Mouse (Mus musculus): ENCODE data around the gene Mrpl58. TPM values are rescaled to one million over a fixed set of nuclear protein-coding genes. Genes with fewer than 3 reads are reported as not detected.
A peak's percentile ranks its signal among the peaks of the same experiment; 100 is the strongest.

Mrpl58 gene
- polyA plus RNA-seq, 1 experiment from 2014 or later = 225 TPM

DNA sequence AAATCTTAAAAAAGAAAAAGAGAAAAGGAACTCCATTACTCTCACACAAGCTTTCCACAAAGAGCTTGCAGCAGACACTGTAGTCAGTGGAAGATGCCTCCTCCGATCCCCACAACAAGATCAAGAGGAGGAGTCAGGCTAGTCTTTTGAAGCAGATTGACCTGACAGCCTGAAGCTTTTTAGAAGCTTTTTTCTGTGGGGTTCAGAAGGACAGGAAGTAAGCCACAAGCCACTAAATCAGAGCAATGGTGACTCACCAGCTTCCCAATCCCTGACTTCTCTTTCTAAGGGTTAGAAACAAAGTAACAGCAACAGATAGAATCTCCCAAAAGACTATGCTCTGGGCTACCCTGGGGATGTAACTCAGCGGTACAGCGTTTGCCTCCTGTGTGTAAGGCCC lies 35.8 kb downstream of the Mrpl58 start:
- Histone ChIP-seq H3K4me2 (ENCODE audit: low read length) (no peak overlapping the region), H3K9ac (ENCODE audit: low read depth, low read length) (no peak overlapping the region), H3K36me3 (ENCODE audit: insufficient read depth, low read length) (no peaks in the 10 kb centered on the region), H3K4me3 (replicated peaks; ENCODE audit: low read depth, low read length) (no peak overlapping the region), H3K4me1 (replicated peaks; ENCODE audit: insufficient read depth, low read length) (peaks cover 5% of the 10 kb centered on the region; the same call in 1 of the 2 replicates), H3K27me3 (ENCODE audit: insufficient read depth, low read length) (no peaks in the 10 kb centered on the region), H3K9me3 (replicated peaks; ENCODE audit: low read length) (no peaks in the 10 kb centered on the region), H3K27ac (no peak overlapping the region)
- 56% methylated on average over 3 of the region's 3 CpGs for WGBS
- no peak for ATAC-seq (replicated peaks; ENCODE audit: low FRiP score, low read depth)
- peak; percentile 45 for DNase-seq (ENCODE audit: low spot score)
- TF ChIP-seq CTCF (IDR thresholded peaks at IDR 0.05; ENCODE audit: low read depth) = no peak

DNA sequence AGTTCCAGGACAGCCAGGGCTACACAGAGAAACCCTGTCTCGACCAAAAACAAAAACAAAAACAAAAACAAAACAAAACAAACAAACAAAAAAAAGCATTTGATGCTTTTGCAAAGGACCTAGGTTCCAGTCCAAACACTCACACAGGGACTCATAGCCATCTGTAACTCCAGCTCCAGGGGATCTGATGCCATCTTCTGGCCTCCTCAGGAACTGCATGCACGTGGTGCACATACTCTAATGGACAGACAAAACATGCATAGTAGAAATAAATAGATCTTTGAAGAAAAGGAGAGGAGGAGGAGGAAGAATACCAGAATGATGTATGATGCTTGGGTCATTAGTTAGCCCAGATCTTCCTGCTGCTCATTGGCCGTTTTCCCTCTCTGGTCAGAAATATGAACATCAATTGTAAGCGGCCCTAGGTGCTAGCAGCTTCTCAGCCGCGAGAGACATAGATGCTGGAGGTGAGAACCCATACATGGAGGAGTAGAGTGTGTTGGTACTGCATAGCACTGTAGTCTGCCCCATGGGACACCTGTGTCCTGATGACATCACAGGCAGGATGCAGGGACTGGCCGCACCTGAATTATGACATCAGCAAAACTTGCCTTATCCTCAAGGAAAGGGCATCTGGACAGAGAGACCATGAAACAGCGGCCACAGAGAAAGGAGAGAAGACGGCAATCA lies 36.5 kb downstream of the Mrpl58 start, which contains the start of gene Trim80:
Trim80 (plus strand) TSS at position 640 of the 690 bp plus-strand sequence.
- ATAC-seq (replicated peaks; ENCODE audit: low FRiP score, low read depth) (no peak), DNase-seq (ENCODE audit: low spot score) (no peak)
- 96% methylated on average over 9 of the region's 9 CpGs for WGBS
- H3K27me3 ChIP-seq (ENCODE audit: insufficient read depth, low read length) = no peaks in the 10 kb centered on the region
- peak; percentile 43; the same call in 1 of the 2 replicates for TF ChIP-seq CTCF (IDR thresholded peaks at IDR 0.05; ENCODE audit: low read depth)
- H3K4me2 ChIP-seq (ENCODE audit: low read length) = no peak within 1 kb of the TSS
- no peak within 1 kb of the TSS for H3K4me3 ChIP-seq (replicated peaks; ENCODE audit: low read depth, low read length)
- no peak within 1 kb of the TSS for H3K9ac ChIP-seq (ENCODE audit: low read depth, low read length)
- H3K36me3 ChIP-seq (ENCODE audit: insufficient read depth, low read length) = no peaks in the 10 kb centered on the region
- H3K27ac ChIP-seq = no peak within 1 kb of the TSS
- H3K4me1 ChIP-seq (replicated peaks; ENCODE audit: insufficient read depth, low read length) = peaks cover 5% of the 10 kb centered on the region; the same call in 1 of the 2 replicates
- no peaks in the 10 kb centered on the region for H3K9me3 ChIP-seq (replicated peaks; ENCODE audit: low read length)

DNA sequence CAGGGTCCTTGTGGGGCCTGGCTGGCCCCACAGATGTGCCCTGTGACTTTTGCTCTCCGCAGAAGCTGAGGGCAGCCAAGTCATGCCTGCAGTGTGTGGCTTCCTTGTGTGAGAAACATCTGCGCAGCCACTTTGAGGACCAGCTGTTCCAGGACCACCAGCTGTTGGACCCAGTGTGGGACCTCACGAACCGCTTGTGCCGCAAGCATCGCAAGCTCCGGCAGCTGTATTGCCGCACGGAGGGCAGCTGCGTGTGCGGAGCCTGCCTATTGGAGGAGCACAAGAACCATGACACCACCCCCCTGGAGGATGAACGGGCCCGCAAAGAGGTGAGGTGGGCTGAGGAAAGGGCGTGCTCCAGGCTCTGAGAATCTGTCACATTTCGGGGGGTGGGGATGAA lies 37.9 kb downstream of the Mrpl58 start:
- H3K4me1 ChIP-seq (replicated peaks; ENCODE audit: insufficient read depth, low read length) = 0 out of 2 replicates have a peak, but pooled peaks cover under 1% of the 10 kb centered on the region
- no peak for ATAC-seq (replicated peaks; ENCODE audit: low FRiP score, low read depth)
- 50% methylated on average over 15 of the region's 15 CpGs for WGBS

DNA sequence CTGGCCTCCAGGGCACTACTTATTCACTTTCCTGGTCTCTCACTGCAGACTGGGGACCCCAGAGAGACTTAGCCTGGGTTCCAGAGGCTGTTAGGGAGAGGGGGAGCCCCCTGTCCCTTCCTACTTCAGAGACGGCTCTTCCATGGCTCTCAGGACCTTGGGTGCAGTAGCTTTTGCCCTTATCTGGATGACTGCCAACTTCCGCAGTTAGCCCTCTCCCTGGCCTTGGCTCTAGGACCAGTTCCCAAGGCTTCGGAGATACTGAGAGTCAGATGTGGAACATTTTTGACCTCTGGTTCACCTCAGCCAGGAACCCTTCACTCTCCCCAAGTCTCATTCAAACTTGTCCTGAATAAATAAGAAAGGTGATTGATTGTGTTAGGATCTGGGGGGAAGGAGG lies 43.4 kb downstream of the Mrpl58 start:
- Histone ChIP-seq H3K4me1 (replicated peaks; ENCODE audit: insufficient read depth, low read length) (peaks cover 2% of the 10 kb centered on the region; the same call in 1 of the 2 replicates), H3K27ac (peak overlapping the region; percentile 89; the same call in 1 of the 2 replicates), H3K36me3 (ENCODE audit: insufficient read depth, low read length) (no peaks in the 10 kb centered on the region), H3K4me2 (ENCODE audit: low read length) (no peak overlapping the region), H3K9me3 (replicated peaks; ENCODE audit: low read length) (no peaks in the 10 kb centered on the region), H3K9ac (ENCODE audit: low read depth, low read length) (no peak overlapping the region), H3K27me3 (ENCODE audit: insufficient read depth, low read length) (no peaks in the 10 kb centered on the region), H3K4me3 (replicated peaks; ENCODE audit: low read depth, low read length) (no peak overlapping the region)
- 25% methylated on average over 3 of the region's 3 CpGs for WGBS
- ATAC-seq (replicated peaks; ENCODE audit: low FRiP score, low read depth) (no peak), DNase-seq (ENCODE audit: low spot score) (no peak)
- no peak for TF ChIP-seq CTCF (IDR thresholded peaks at IDR 0.05; ENCODE audit: low read depth)

More for the DNA sequence above, 37.9 kb downstream of the Mrpl58 start:
- Histone ChIP-seq H3K4me3 (replicated peaks; ENCODE audit: low read depth, low read length) (no peak overlapping the region), H3K9ac (ENCODE audit: low read depth, low read length) (no peak overlapping the region), H3K36me3 (ENCODE audit: insufficient read depth, low read length) (no peaks in the 10 kb centered on the region), H3K27ac (no peak overlapping the region), H3K27me3 (ENCODE audit: insufficient read depth, low read length) (no peaks in the 10 kb centered on the region), H3K4me2 (ENCODE audit: low read length) (no peak overlapping the region), H3K9me3 (replicated peaks; ENCODE audit: low read length) (no peaks in the 10 kb centered on the region)
- DNase-seq (ENCODE audit: low spot score) = no peak
- TF ChIP-seq CTCF (IDR thresholded peaks at IDR 0.05; ENCODE audit: low read depth) = no peak

DNA sequence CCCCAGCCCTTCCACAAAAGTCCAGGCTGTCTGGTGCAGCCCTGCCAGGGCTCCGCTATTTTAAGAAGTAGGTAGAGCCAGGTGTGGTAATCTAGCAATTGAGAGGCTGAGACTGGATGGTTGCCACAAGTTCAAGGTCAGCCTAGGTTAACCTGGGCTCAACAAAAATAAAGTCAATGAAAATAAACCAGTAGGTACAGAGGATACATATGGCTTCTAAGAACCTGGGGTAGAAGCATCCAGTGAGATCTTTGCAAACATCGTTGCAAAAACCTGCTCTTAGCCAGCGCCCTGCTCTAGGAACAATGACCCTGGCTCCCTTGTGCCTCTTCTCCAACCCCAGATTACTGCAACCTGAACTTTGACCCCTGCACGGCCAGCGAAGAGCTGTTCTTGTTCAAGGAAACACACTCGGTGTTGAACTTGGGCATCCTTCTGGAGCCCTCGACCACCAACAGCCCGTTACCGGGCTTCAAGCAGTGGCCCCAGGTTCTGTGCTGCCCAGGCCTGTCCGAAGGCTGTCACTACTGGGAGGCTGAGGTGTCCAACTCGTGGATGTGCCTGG lies 43.9 kb downstream of the Mrpl58 start:
- peak overlapping the region; percentile 89 for H3K27ac ChIP-seq
- TF ChIP-seq CTCF (IDR thresholded peaks at IDR 0.05; ENCODE audit: low read depth) = no peak
- DNase-seq (ENCODE audit: low spot score) (no peak), ATAC-seq (replicated peaks; ENCODE audit: low FRiP score, low read depth) (no peak)
- no peak overlapping the region for H3K9ac ChIP-seq (ENCODE audit: low read depth, low read length)
- H3K9me3 ChIP-seq (replicated peaks; ENCODE audit: low read length) = no peaks in the 10 kb centered on the region
- WGBS = 82% methylated on average over 11 of the region's 11 CpGs
- H3K4me2 ChIP-seq (ENCODE audit: low read length) = no peak overlapping the region
- H3K36me3 ChIP-seq (ENCODE audit: insufficient read depth, low read length) = no peaks in the 10 kb centered on the region
- no peak overlapping the region for H3K4me3 ChIP-seq (replicated peaks; ENCODE audit: low read depth, low read length)
- H3K4me1 ChIP-seq (replicated peaks; ENCODE audit: insufficient read depth, low read length) = peaks cover 2% of the 10 kb centered on the region; the same call in 1 of the 2 replicates
- no peaks in the 10 kb centered on the region for H3K27me3 ChIP-seq (ENCODE audit: insufficient read depth, low read length)

DNA sequence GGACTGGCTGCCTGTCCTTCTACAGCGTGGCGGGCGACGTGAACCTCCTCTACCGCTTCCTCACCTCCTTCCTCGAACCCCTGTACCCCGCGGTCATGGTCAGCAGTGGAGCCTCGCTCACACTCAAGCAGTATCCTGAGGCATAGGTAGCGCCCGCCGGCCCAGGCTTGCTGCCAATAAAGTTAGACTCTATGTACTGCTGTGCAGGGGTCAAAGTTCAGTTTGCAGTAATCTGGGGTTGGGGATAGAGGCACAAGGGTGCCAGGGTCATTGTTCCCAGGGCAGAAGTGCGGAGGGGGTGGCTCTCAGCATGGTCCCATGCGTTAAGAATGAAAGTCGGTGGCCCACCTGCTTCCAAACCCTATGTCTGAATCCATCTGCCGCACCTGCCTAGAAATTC lies 44.5 kb downstream of the Mrpl58 start:
- H3K27me3 ChIP-seq (ENCODE audit: insufficient read depth, low read length) = no peaks in the 10 kb centered on the region
- TF ChIP-seq CTCF (IDR thresholded peaks at IDR 0.05; ENCODE audit: low read depth) = no peak
- 88% methylated on average over 16 of the region's 16 CpGs for WGBS
- H3K4me3 ChIP-seq (replicated peaks; ENCODE audit: low read depth, low read length) = no peak overlapping the region
- no peak for ATAC-seq (replicated peaks; ENCODE audit: low FRiP score, low read depth)
- H3K9me3 ChIP-seq (replicated peaks; ENCODE audit: low read length) = no peaks in the 10 kb centered on the region
- peaks cover 2% of the 10 kb centered on the region; the same call in 1 of the 2 replicates for H3K4me1 ChIP-seq (replicated peaks; ENCODE audit: insufficient read depth, low read length)
- H3K9ac ChIP-seq (ENCODE audit: low read depth, low read length) = no peak overlapping the region
- H3K36me3 ChIP-seq (ENCODE audit: insufficient read depth, low read length) = no peaks in the 10 kb centered on the region
- H3K27ac ChIP-seq = peak overlapping the region; percentile 89
- H3K4me2 ChIP-seq (ENCODE audit: low read length) = no peak overlapping the region
- no peak for DNase-seq (ENCODE audit: low spot score)

Measured in kidney, postnatal 0 days (tissue).